Mouse (Mus musculus) granulocyte monocyte progenitor cell, adult 5-6 weeks (primary cell): ENCODE data around the gene Fgfr2. TPM values are rescaled to one million over a fixed set of nuclear protein-coding genes. Genes with fewer than 3 reads are reported as not detected.

Experiments
- ATAC-seq: replicated peaks from 2 replicates; pipeline ENCODE4 v1.8.0; 2016; ENCODE audit warnings: mild to moderate bottlenecking, moderate TSS enrichment, inconsistent platforms; ENCODE audit not compliant: poor library complexity, severe bottlenecking
- total RNA-seq, 2 experiments: library from RNA; stranded (forward) in 1 of 2; stranded (reverse) in 1 of 2; fragments of 200-712, 200-1000 nt in 1 of 2; fragments of >200 nt in 1 of 2; fragmentation: Nextera tagmentation in 1 of 2; gene quantifications; 2 replicates each; pipeline ENCODE4 v1.2.3; 2014 to 2017

The Fgfr2 gene
- total RNA-seq, 2 experiments from 2014 or later, result not detected

- ATAC-seq, result no peak
These were observed 919.0 kb downstream of the Fgfr2 start for GRCm38 (mm10) chr7:132204073-132204612.

GRCm38 (mm10) chr7:132199686-132200085 is 923.5 kb downstream of the Fgfr2 start:
- no peak for ATAC-seq

GRCm38 (mm10) chr7:132198806-132199205 is 924.3 kb downstream of the Fgfr2 start:
- ATAC-seq, result no peak

GRCm38 (mm10) chr7:132197817-132198475 is 925.2 kb downstream of the Fgfr2 start:
- ATAC-seq, result no peak

- no peak for ATAC-seq
These were observed 926.6 kb downstream of the Fgfr2 start for GRCm38 (mm10) chr7:132196581-132196980.

- ATAC-seq, result no peak
These were observed 929.5 kb downstream of the Fgfr2 start for GRCm38 (mm10) chr7:132193606-132194005.

- no peak for ATAC-seq
These were observed 935.7 kb downstream of the Fgfr2 start for GRCm38 (mm10) chr7:132187456-132187855.

GRCm38 (mm10) chr7:132183892-132184404 is 939.2 kb downstream of the Fgfr2 start:
- ATAC-seq, result no peak

- ATAC-seq, result no peak
These were observed 941.5 kb downstream of the Fgfr2 start for GRCm38 (mm10) chr7:132181586-132182198.

- no peak for ATAC-seq
These were observed 942.1 kb downstream of the Fgfr2 start for GRCm38 (mm10) chr7:132181042-132181441.

GRCm38 (mm10) chr7:132179049-132179448 is 944.1 kb downstream of the Fgfr2 start:
- no peak for ATAC-seq

GRCm38 (mm10) chr7:132174787-132175186 is 948.4 kb downstream of the Fgfr2 start:
- ATAC-seq, result no peak

- ATAC-seq, result no peak
These were observed 948.9 kb downstream of the Fgfr2 start for GRCm38 (mm10) chr7:132174296-132174695.

- ATAC-seq, result no peak
These were observed 950.9 kb downstream of the Fgfr2 start for GRCm38 (mm10) chr7:132172220-132172619.

GRCm38 (mm10) chr7:132171716-132172115 is 951.4 kb downstream of the Fgfr2 start:
- no peak for ATAC-seq

- ATAC-seq, result no peak
These were observed 953.6 kb downstream of the Fgfr2 start for GRCm38 (mm10) chr7:132169419-132170169.

- no peak for ATAC-seq
These were observed 955.9 kb downstream of the Fgfr2 start for GRCm38 (mm10) chr7:132167239-132167638.

- no peak for ATAC-seq
These were observed 960.9 kb downstream of the Fgfr2 start for GRCm38 (mm10) chr7:132162254-132162653.

- no peak for ATAC-seq
These were observed 964.7 kb downstream of the Fgfr2 start for GRCm38 (mm10) chr7:132158321-132159025.

- ATAC-seq, result no peak
These were observed 968.7 kb downstream of the Fgfr2 start, which contains the start of gene Cpxm2 for GRCm38 (mm10) chr7:132154368-132154961. Cpxm2 (minus strand) TSS chr7:132154739.
